Mouse (Mus musculus) CD8-positive naive resting alpha-beta T cell, adult 2 months (primary cell): ENCODE data around the gene Iqch.
"Not testable (repeated sequence)": the region's sequence is repeated elsewhere in the genome, so short reads cannot be mapped to it uniquely, and the experiment has no call there.

Experiments
- DNase-seq, 2 experiments: peaks; one replicate each; pipeline ENCODE4 v3.0.0; 2022; ENCODE audit warnings: low read depth in 2 of 2, low spot score in 2 of 2

The Iqch gene

GRCm38 (mm10) chr9:63568314-63568713 lies 34.0 kb downstream of the Iqch start:
- no peak for DNase-seq

GRCm38 (mm10) chr9:63563436-63563835 lies 38.9 kb downstream of the Iqch start:
- DNase-seq, result no peak

GRCm38 (mm10) chr9:63561931-63562330 lies 40.4 kb downstream of the Iqch start:
- DNase-seq, result no peak

- no peak for DNase-seq
These were observed 45.4 kb downstream of the Iqch start for GRCm38 (mm10) chr9:63556933-63557332.

GRCm38 (mm10) chr9:63556316-63556715 lies 46.0 kb downstream of the Iqch start:
- DNase-seq, result no peak

- no peak for DNase-seq
These were observed 46.8 kb downstream of the Iqch start for GRCm38 (mm10) chr9:63555460-63555990.

GRCm38 (mm10) chr9:63553628-63554027 lies 48.7 kb downstream of the Iqch start:
- DNase-seq, result no peak

GRCm38 (mm10) chr9:63550701-63551100 lies 51.6 kb downstream of the Iqch start:
- not testable (repeated sequence) for DNase-seq

- DNase-seq, result no peak
These were observed 53.3 kb downstream of the Iqch start for GRCm38 (mm10) chr9:63548966-63549365.

GRCm38 (mm10) chr9:63541926-63542325 lies 60.4 kb downstream of the Iqch start:
- no peak for DNase-seq

- DNase-seq, result no peak
These were observed 61.0 kb downstream of the Iqch start for GRCm38 (mm10) chr9:63541301-63541700.

GRCm38 (mm10) chr9:63537489-63537888 lies 64.8 kb downstream of the Iqch start:
- no peak for DNase-seq

GRCm38 (mm10) chr9:63535042-63535441 lies 67.3 kb downstream of the Iqch start:
- DNase-seq, result no peak

GRCm38 (mm10) chr9:63534371-63534780 lies 67.9 kb downstream of the Iqch start:
- no peak for DNase-seq

- DNase-seq, result no peak
These were observed 69.2 kb downstream of the Iqch start for GRCm38 (mm10) chr9:63532966-63533711.

GRCm38 (mm10) chr9:63523937-63524253 lies 78.4 kb downstream of the Iqch start:
- DNase-seq, result no peak

- DNase-seq, result no peak
These were observed 78.9 kb downstream of the Iqch start for GRCm38 (mm10) chr9:63523251-63523936.

- DNase-seq, result no peak
These were observed 89.4 kb downstream of the Iqch start for GRCm38 (mm10) chr9:63512851-63513250.

- DNase-seq, result no peak
These were observed 91.3 kb downstream of the Iqch start for GRCm38 (mm10) chr9:63511034-63511433.

GRCm38 (mm10) chr9:63507110-63507509 lies 95.2 kb downstream of the Iqch start:
- DNase-seq, result no peak

GRCm38 (mm10) chr9:63503890-63504289 lies 98.4 kb downstream of the Iqch start:
- no peak for DNase-seq

- no peak for DNase-seq
These were observed 100.8 kb downstream of the Iqch start for GRCm38 (mm10) chr9:63501516-63501915.

GRCm38 (mm10) chr9:63499912-63500311 lies 102.4 kb downstream of the Iqch start:
- no peak for DNase-seq
